Mouse (Mus musculus) liver, adult 2 months (tissue): Measurements from ENCODE around the gene Wwox.

Experiments
- CTCF ChIP-seq: fragments of 200-500 bp; IDR thresholded peaks from 2 replicates; pipeline ENCODE4 v1.5.1; 2011; ENCODE audit warnings: low read depth, low read length, control low read depth
- POLR2A ChIP-seq: fragments of 200-500 bp; IDR thresholded peaks from 2 replicates; pipeline ENCODE4 v1.6.1; 2011; ENCODE audit warnings: low read length, control low read depth; ENCODE audit not compliant: insufficient read depth; ENCODE audit errors: extremely low read depth

DNA sequence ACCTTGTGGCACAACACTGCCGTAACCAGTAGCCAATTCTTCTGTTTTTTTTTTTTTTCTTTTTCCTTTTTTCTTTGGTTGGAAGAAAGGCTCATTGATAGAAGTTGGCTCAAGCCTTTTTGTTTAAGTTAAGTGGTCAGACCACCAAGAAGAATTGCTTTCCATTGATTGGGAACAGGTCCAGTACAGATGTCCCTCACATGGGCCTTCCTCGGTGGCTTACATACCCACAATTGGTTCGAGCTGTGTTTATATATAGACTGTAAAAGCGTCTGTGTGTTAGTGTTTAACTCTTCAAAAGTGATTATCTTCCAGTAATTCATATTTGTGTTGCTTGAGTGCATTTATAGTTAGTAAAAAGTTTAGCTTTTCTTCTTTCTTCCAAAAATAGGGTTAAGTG, 176.0 kb downstream of the Wwox start:
- TF ChIP-seq CTCF (no peak), POLR2A (no peak)
